Comparison of ENCODE assay signal across 12 mouse cellular contexts in genomic region chr11:103344494-103345332, GRCm38 (mm10). TPM values are rescaled to one million over a fixed set of nuclear protein-coding genes. Genes with fewer than 3 reads are reported as not detected.
DNase-seq lines count a peak whose midpoint lies in the region; ATAC-seq and TF ChIP-seq lines count a peak whose summit lies in the region.
"Had no signal": no experiment of that assay in that cellular context is flagged by ENCODE, and none has a peak within 500 bp of the region (broad histone marks: within the 10 kb centered on the region; RNA-seq: fewer than 3 reads in every experiment).

No protein-coding gene starts in this region.

- intact Hi-C loops in heart, postnatal 36 days (cut with DNase I): no loop called here
- intact Hi-C loops in gastrocnemius, adult 2 months (cut with DNase I): no loop called here

- no peak for ATAC-seq in heart, postnatal 0 days (ENCODE audit: insufficient read depth, low read depth)
- ATAC-seq in liver, embryonic 15.5 days (ENCODE audit: insufficient read depth): no peak
- ATAC-seq in stomach, embryonic 16.5 days (ENCODE audit: insufficient read depth, low FRiP score): no peak

- TF ChIP-seq POLR2A in cerebellum, adult 2 months (IDR thresholded peaks at IDR 0.05; ENCODE audit: borderline replicate concordance, insufficient read depth, low read length): no peak

- H3K27me3 ChIP-seq in heart, postnatal 0 days (ENCODE audit: control insufficient read depth, insufficient read depth, low read length): no peaks in the 10 kb centered on the region
- no peaks in the 10 kb centered on the region for H3K27me3 ChIP-seq in liver, embryonic 15.5 days
- no peaks in the 10 kb centered on the region for H3K27me3 ChIP-seq in stomach, embryonic 16.5 days (ENCODE audit: control insufficient read depth, insufficient read depth, low read length)
- no peaks in the 10 kb centered on the region for H3K27me3 ChIP-seq in cerebellum, adult 2 months (ENCODE audit: control insufficient read depth, insufficient read depth, low read length)
- H3K27me3 ChIP-seq: lung, embryonic 15.5 days; neural tube, embryonic 15.5 days had no signal

- peaks cover 7% of the 10 kb centered on the region; the same call in 1 of the 2 replicates for H3K4me1 ChIP-seq in heart, postnatal 0 days (ENCODE audit: control insufficient read depth, insufficient read depth)
- H3K4me1 ChIP-seq in ES-E14 (ENCODE audit: control insufficient read depth in 2 of 2, insufficient read depth in 2 of 2, low read length in 2 of 2, poor library complexity in 1 of 2): peaks cover 0 to 15% of the 10 kb centered on the region in 2 experiments; a peak in 2 of 4 replicates
- H3K4me1 ChIP-seq in liver, embryonic 15.5 days (replicated peaks): peaks cover 33% of the 10 kb centered on the region
- peaks cover 28% of the 10 kb centered on the region for H3K4me1 ChIP-seq in stomach, embryonic 16.5 days (ENCODE audit: control insufficient read depth, insufficient read depth, low read length)
- H3K4me1 ChIP-seq in cerebellum, adult 2 months (ENCODE audit: control insufficient read depth, insufficient read depth, low read length): no peaks in the 10 kb centered on the region

- no peak overlapping the region for H3K27ac ChIP-seq in heart, postnatal 0 days (ENCODE audit: low read depth)
- no peak overlapping the region for H3K27ac ChIP-seq in ES-E14 (ENCODE audit: insufficient read depth, low read depth, low read length, poor library complexity, severe bottlenecking)
- no peak overlapping the region; the same call in 1 of the 2 replicates for H3K27ac ChIP-seq in liver, embryonic 15.5 days (replicated peaks)
- H3K27ac ChIP-seq in stomach, embryonic 16.5 days (ENCODE audit: low read length): peak overlapping the region; percentile 96
- no peak overlapping the region for H3K27ac ChIP-seq in gastrocnemius, adult 2 months
- H3K27ac ChIP-seq in cerebellum, adult 2 months (ENCODE audit: insufficient read depth, low read length): no peak overlapping the region
- H3K27ac ChIP-seq: lung, embryonic 15.5 days; neural tube, embryonic 15.5 days had no signal

- in situ Hi-C loops in ES-E14 (cut with MboI; ENCODE audit: low sequenced_read_pairs in 2 of 2, unreplicated experiment in 2 of 2): no loop called here

- no peak overlapping the region for H3K4me3 ChIP-seq in heart, postnatal 0 days (ENCODE audit: low read depth, low read length)
- H3K4me3 ChIP-seq in ES-E14 (ENCODE audit: insufficient read depth in 1 of 2, low read depth in 1 of 2, low read length in 2 of 2, poor library complexity in 1 of 2, severe bottlenecking in 1 of 2): peak overlapping the region; percentile 22 to 26; a peak in 1 of 4 replicates
- H3K4me3 ChIP-seq in liver, embryonic 15.5 days (replicated peaks): peak overlapping the region; percentile 35
- no peak overlapping the region for H3K4me3 ChIP-seq in stomach, embryonic 16.5 days (replicated peaks; ENCODE audit: low read length)
- H3K4me3 ChIP-seq in gastrocnemius, adult 2 months: no peak overlapping the region
- H3K4me3 ChIP-seq in cerebellum, adult 2 months (replicated peaks; ENCODE audit: insufficient read depth, low read depth, low read length): no peak overlapping the region
- H3K4me3 ChIP-seq: lung, embryonic 15.5 days; neural tube, embryonic 15.5 days had no signal

- H3K9me3 ChIP-seq in heart, postnatal 0 days (replicated peaks; ENCODE audit: control insufficient read depth, low read length): no peaks in the 10 kb centered on the region
- no peaks in the 10 kb centered on the region for H3K9me3 ChIP-seq in ES-E14 (ENCODE audit: control insufficient read depth, insufficient read depth, low read depth, low read length)
- H3K9me3 ChIP-seq in liver, embryonic 15.5 days (replicated peaks): no peaks in the 10 kb centered on the region
- H3K9me3 ChIP-seq in stomach, embryonic 16.5 days (replicated peaks; ENCODE audit: control insufficient read depth, low read length): 0 out of 2 replicates have a peak, but pooled peaks cover 4% of the 10 kb centered on the region
- H3K9me3 ChIP-seq: lung, embryonic 15.5 days; neural tube, embryonic 15.5 days had no signal

- TF ChIP-seq CTCF in heart, postnatal 0 days (IDR thresholded peaks at IDR 0.05; ENCODE audit: low read depth): no peak
- TF ChIP-seq CTCF in gastrocnemius, adult 2 months (IDR thresholded peaks at IDR 0.05): no peak
- no peak for TF ChIP-seq CTCF in cerebellum, adult 2 months (IDR thresholded peaks at IDR 0.05; ENCODE audit: borderline replicate concordance, insufficient read depth, low read depth, low read length)

- DNase-seq in heart, postnatal 0 days (ENCODE audit: low spot score): no peak
- no peak for DNase-seq in heart, postnatal 36 days
- DNase-seq in ES-E14 (ENCODE audit: low read depth, low spot score): no peak
- no peak for DNase-seq in cerebellum, postnatal 25 days
- no peak for DNase-seq in gastrocnemius, adult 2 months
- DNase-seq in cerebellum, adult 2 months: no peak
- DNase-seq: adrenal gland, postnatal 36 days; gastrocnemius, postnatal 14 days had no signal

- no peak overlapping the region for H3K9ac ChIP-seq in heart, postnatal 0 days (replicated peaks; ENCODE audit: low read depth, low read length)
- H3K9ac ChIP-seq in ES-E14 (ENCODE audit: insufficient read depth, low read depth, low read length, poor library complexity, severe bottlenecking): no peak overlapping the region
- H3K9ac ChIP-seq in liver, embryonic 15.5 days: no peak overlapping the region
- 0 out of 2 replicates have a peak overlapping the region, but pooled peaks have one; percentile 10 for H3K9ac ChIP-seq in stomach, embryonic 16.5 days (ENCODE audit: low read length)
- H3K9ac ChIP-seq: lung, embryonic 15.5 days; neural tube, embryonic 15.5 days had no signal

- peak overlapping the region; percentile 3; the same call in 1 of the 2 replicates for H3K4me2 ChIP-seq in heart, postnatal 0 days (ENCODE audit: low read depth, low read length)
- peak overlapping the region; percentile 51 for H3K4me2 ChIP-seq in liver, embryonic 15.5 days
- no peak overlapping the region for H3K4me2 ChIP-seq in stomach, embryonic 16.5 days (ENCODE audit: low read depth, low read length)
- H3K4me2 ChIP-seq: lung, embryonic 15.5 days; neural tube, embryonic 15.5 days had no signal

- no peaks in the 10 kb centered on the region for H3K36me3 ChIP-seq in heart, postnatal 0 days (replicated peaks; ENCODE audit: control insufficient read depth, insufficient read depth, low read length)
- H3K36me3 ChIP-seq in ES-E14 (ENCODE audit: control insufficient read depth, insufficient read depth, low read length, poor library complexity, severe bottlenecking): no peaks in the 10 kb centered on the region; the same call in 1 of the 2 replicates
- H3K36me3 ChIP-seq in liver, embryonic 15.5 days (replicated peaks): no peaks in the 10 kb centered on the region
- H3K36me3 ChIP-seq in stomach, embryonic 16.5 days (ENCODE audit: control insufficient read depth, insufficient read depth, low read length): peaks cover 1% of the 10 kb centered on the region; the same call in 1 of the 2 replicates
- H3K36me3 ChIP-seq: lung, embryonic 15.5 days; neural tube, embryonic 15.5 days had no signal

- 73% methylated on average over 19 of the region's 19 CpGs for WGBS in heart, postnatal 0 days
- WGBS in liver, embryonic 15.5 days (ENCODE audit: insufficient replicate concordance): 28% methylated on average over 19 of the region's 19 CpGs
- WGBS in stomach, embryonic 16.5 days: 65% methylated on average over 19 of the region's 19 CpGs
- WGBS in cerebellum, adult 2 months: 59% methylated on average over 19 of the region's 19 CpGs

- no peak for TF ChIP-seq EP300 in heart, postnatal 0 days (IDR thresholded peaks at IDR 0.05; ENCODE audit: low read depth)

TF ChIP-seq in ES-E14, 5 proteins besides CTCF, POLR2A, EP300 and RAD21:
- TF ChIP-seq ZNF384 (IDR thresholded peaks at IDR 0.05; ENCODE audit: low read depth, low read length): no peak
- TF ChIP-seq HCFC1 (IDR thresholded peaks at IDR 0.05; ENCODE audit: borderline replicate concordance, insufficient read depth, low read length): no peak
- TF ChIP-seq CHD2 (IDR thresholded peaks at IDR 0.05; ENCODE audit: low read depth, low read length): no peak
- no peak for TF ChIP-seq MAFK (IDR thresholded peaks at IDR 0.05; ENCODE audit: insufficient read depth, low read depth, low read length)
- no peak for TF ChIP-seq ZC3H11A (IDR thresholded peaks at IDR 0.05; ENCODE audit: borderline replicate concordance, low read depth, low read length)

RNA-seq across cellular contexts. Expression of gene Arhgap27, which starts 18.8 kb away (rescaled TPM):
- 9.7 and 15.1 TPM in 2 replicates for total RNA-seq in heart, postnatal 0 days (2014; rRNA removed; ENCODE audit: low replicate concordance)
- 5.4 and 6.5 TPM in 2 replicates for polyA plus RNA-seq in heart, postnatal 0 days (2015; fragmentation: Nextera tagmentation; extraction: Ambion mirVana)
- 10 to 100 TPM; 16.3 to 17.6 TPM for total RNA-seq in heart, postnatal 36 days (2021)
- total RNA-seq in ES-E14 (2012; rRNA removed): 7.8 and 8.2 TPM in 2 replicates
- polyA plus RNA-seq in liver, embryonic 15.5 days (2015; fragmentation: Nextera tagmentation; extraction: Ambion mirVana): 2.7 and 3.0 TPM in 2 replicates
- polyA plus RNA-seq in stomach, embryonic 16.5 days (2015; fragmentation: Nextera tagmentation; extraction: Ambion mirVana): 19.1 and 22.0 TPM in 2 replicates
- 1 to 10 TPM; 6.0 to 8.8 TPM for total RNA-seq in gastrocnemius, adult 2 months (2021)
- 20.7 and 21.1 TPM in 2 replicates for polyA plus RNA-seq in cerebellum, adult 2 months (2012; rRNA removed)

Comparison
In these comparisons a context has a peak if more than half of its experiments do, and no peak if none do; other contexts are left out.
1. H3K4me3 ChIP-seq: peak in ES-E14 (2 of 2) and liver, embryonic 15.5 days (single experiment); none in heart, postnatal 0 days (single experiment), stomach, embryonic 16.5 days (single experiment), gastrocnemius, adult 2 months (single experiment) and cerebellum, adult 2 months (single experiment).